Mouse (Mus musculus) Patski (cell line): ENCODE results near the gene Tst. TPM values are rescaled to one million over a fixed set of nuclear protein-coding genes. Genes with fewer than 3 reads are reported as not detected.

Experiments used
- ATAC-seq: fragments of 100-300 bp; one replicate; pipeline ENCODE4 v1.8.0; 2021
- CTCF ChIA-PET: fragments of 350-600 bp; sonication (Branson Sonifier 250); formaldehyde crosslinking; loops from one replicate; lab custom pipeline; 2022; ENCODE audit warnings: inconsistent platforms; lab: Charles Lee
- POLR2A ChIA-PET: fragments of 350-600 bp; sonication (Branson Sonifier 250); formaldehyde crosslinking; loops from one replicate; lab custom pipeline; 2022; ENCODE audit warnings: antibody characterized with exemption, inconsistent platforms; lab: Charles Lee
- DNase-seq: peaks from one replicate; pipeline ENCODE4 v3.0.0-alpha.2; 2011; ENCODE audit warnings: low read depth, low spot score
- H3K27me3 ChIP-seq: fragments of 371-371 bp; one replicate; pipeline ENCODE4 v1.5.1; 2021
- CTCF ChIP-seq: fragments of 100-300 bp; IDR thresholded peaks from one replicate; pipeline ENCODE4 v1.5.1; 2021
- in situ Hi-C: fragments of 300-500 bp; cut with MboI; formaldehyde crosslinking; loops from 3 replicates; pipeline ENCODE4 v1.11.1; 2018; ENCODE audit warnings: low pct_unique_long_range_greater_than_20kb, mixed read lengths
- polyA plus RNA-seq: library from polyadenylated mRNA; unstranded; gene quantifications from one replicate; pipeline ENCODE4 v1.2.3, GENCODE M21; 2021

The Tst gene
- polyA plus RNA-seq, 1 experiment from 2014 or later = 23.8 TPM

DNA sequence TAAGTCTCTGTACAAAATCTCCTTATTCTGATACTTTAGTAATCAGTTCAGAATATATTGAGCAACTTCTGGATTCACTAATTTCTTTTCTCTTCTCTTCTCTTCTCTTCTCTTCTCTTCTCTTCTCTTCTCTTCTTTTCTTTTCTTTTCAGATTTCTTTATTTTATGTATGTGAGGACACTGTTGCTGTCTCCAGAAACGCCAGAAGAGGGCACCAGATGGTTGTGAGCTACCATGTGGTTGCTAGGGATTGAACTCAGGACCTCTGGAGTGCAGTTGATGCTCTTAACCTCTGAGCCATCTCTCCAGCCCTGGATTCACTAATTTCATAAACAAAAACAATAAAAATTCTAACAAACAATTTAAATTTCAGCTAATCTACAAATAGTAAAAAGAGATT lies 50.7 kb downstream of the Tst start:
- in situ Hi-C loops = loop anchor here (5.0 to 25.0 kb wide), 2 partner anchors 192 to 368 kb away; no protein-coding TSS in a partner anchor
- DNase-seq = no peak
- ATAC-seq = no peak
- POLR2A ChIA-PET = no interaction called here
- CTCF ChIA-PET = interaction anchor here (0.6 to 2.1 kb wide), 9 partner anchors 9 to 99 kb away, joined by 3 to 18 read pairs (median 4); no protein-coding TSS in a partner anchor
- H3K27me3 ChIP-seq = peaks cover 12% of the 10 kb centered on the region
- TF ChIP-seq CTCF = peak; percentile 95

DNA sequence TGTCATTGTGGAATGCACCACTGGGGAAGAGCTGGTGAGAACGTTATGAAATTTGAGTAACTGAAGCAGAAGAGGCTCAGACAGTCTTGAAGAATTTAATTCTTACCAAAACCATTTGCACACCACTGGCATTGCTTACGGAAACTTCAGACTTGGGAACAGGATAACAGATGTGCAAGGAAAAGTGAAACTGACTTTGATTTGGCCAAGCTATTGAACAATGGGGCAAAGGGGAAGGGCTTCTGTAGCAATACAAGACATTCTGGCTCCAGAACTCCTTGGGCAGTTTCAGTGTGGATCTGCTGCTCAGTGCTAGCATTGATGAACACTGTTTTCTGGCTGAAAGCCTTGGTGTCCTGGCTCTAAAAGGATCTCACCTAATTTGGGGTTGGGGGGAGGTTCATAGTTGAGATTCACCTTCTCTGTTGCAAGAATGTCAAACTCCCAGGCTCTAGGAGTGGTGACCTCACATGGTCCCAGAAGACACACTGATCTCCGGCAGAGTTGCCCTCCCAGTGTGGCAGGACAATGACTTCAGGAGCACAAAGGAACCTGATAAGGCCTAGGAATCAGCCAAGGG lies 54.0 kb downstream of the Tst start:
- ATAC-seq = no peak
- POLR2A ChIA-PET = no interaction called here
- CTCF ChIA-PET = no interaction called here
- in situ Hi-C loops = loop anchor here (5.0 to 25.0 kb wide), 2 partner anchors 196 to 364 kb away; no protein-coding TSS in a partner anchor
- H3K27me3 ChIP-seq = peaks cover 14% of the 10 kb centered on the region
- TF ChIP-seq CTCF = no peak
- DNase-seq = no peak

Other genes starting within 250 kb of the Tst start
- gene Ift27, start 231.8 kb downstream of the Tst start, polyA plus RNA-seq = 32.2 TPM
- not detected for gene Pvalb, start 199.5 kb downstream of the Tst start, polyA plus RNA-seq
- gene Ncf4, start 161.1 kb downstream of the Tst start, polyA plus RNA-seq = 0.53 TPM
- gene Csf2rb2, start 100.2 kb downstream of the Tst start, polyA plus RNA-seq = 0.09 TPM
- gene Csf2rb, start 80.2 kb downstream of the Tst start, polyA plus RNA-seq = 0.36 TPM
- not detected for gene Tex33, start 10.0 kb downstream of the Tst start, polyA plus RNA-seq
- 61.9 TPM for gene Mpst, start 509 bp upstream of the Tst start, polyA plus RNA-seq
- 157 TPM for gene Kctd17, start 22.7 kb upstream of the Tst start, polyA plus RNA-seq
- 155 TPM for gene Tmprss6, start 62.7 kb upstream of the Tst start, polyA plus RNA-seq
- 1.5 TPM for gene Il2rb, start 89.4 kb upstream of the Tst start, polyA plus RNA-seq
- gene C1qtnf6, start 125.5 kb upstream of the Tst start, polyA plus RNA-seq = 16.9 TPM
- 0.09 TPM for gene Sstr3, start 138.8 kb upstream of the Tst start, polyA plus RNA-seq
- gene Rac2, start 166.9 kb upstream of the Tst start, polyA plus RNA-seq = not detected
- 0.03 TPM for gene Cyth4, start 191.1 kb upstream of the Tst start, polyA plus RNA-seq